Mouse (Mus musculus): ENCODE data around the gene Slc22a18.

Gene Slc22a18

GRCm38 (mm10) chr7:143463865-143464415, 9.6 kb upstream of the Slc22a18 start:
- peak; percentile 67 for DNase-seq

DNA sequence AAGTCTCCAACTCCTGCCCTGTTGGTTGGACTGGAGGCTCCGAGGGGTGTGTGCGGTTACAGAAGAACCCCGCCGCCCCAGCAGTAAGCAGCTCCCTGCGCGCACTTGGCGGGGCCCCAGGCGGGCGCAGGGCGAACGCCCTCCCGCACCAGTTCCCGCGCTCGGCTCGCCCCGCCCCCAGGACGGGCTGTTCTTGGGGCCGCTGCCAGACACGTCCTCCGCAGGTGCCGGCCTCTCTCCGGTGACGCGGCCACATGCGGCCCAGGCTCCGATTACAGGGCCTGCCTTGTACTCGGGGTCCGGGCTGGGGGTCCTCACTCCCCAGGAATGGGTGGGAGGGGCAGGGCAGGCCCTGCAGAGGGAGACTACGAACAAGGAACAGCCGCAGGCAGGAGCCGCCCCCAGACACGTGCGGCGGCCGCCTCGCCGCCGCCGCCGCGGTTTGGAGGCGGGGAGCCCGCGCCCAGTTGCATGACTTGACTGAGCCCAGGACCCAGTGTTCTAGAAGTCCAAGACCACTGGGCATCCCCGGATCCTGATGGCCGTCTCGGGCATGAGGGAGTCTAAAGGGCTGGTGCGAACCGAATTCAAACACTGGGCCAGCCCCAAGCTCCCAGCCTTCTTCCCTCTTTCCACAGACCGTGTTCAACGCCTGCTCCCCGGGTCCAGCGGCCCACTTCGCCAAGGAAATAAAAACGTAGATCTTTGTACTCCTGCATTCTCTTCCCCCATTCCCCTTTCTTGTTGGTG, 8.6 kb upstream of the Slc22a18 start:
- DNase-seq: no peak

- DNase-seq: peak; percentile 65
Measured at GRCm38 (mm10) chr7:143466099-143466677, 7.3 kb upstream of the Slc22a18 start.

DNA sequence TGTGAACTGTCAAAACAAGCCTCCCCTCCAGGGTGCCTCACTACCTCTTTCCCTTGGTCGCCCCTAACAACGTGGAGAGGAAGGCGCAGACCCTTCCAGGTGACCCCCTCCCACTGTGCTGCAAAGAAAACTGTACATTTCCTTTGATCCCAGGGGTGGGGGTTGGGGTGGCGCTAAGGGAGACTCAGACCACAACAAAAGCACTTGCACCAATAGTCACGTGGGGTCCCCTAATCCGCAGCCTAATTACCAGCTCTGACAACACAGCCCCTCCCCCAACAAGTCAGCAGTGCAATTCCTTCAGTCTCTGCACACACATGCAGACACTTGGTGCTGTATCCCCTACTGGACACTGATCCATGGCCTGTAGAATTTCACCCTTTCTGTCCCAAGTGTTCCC, 5.8 kb upstream of the Slc22a18 start:
- no peak for DNase-seq

DNA sequence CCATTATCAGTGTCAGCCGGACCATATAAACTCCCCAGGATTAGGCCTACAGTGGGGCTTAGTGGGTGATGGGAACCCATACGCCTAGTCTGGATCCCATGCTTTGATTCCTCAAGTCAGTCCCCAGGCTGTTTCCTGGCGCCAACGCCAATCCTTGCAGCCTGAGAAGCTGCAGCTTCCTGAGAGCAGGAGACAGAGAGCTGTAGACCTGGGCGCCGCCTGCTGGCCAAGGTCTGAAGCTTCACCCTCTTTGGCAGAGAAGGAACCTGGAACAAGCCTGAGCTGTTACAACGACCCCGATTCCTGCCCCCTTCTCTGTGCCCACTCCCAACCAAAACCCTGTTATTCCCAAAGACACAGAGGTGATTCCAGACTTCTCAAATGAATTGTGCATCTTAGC, 3.6 kb upstream of the Slc22a18 start:
- peak; percentile 54 for DNase-seq

DNA sequence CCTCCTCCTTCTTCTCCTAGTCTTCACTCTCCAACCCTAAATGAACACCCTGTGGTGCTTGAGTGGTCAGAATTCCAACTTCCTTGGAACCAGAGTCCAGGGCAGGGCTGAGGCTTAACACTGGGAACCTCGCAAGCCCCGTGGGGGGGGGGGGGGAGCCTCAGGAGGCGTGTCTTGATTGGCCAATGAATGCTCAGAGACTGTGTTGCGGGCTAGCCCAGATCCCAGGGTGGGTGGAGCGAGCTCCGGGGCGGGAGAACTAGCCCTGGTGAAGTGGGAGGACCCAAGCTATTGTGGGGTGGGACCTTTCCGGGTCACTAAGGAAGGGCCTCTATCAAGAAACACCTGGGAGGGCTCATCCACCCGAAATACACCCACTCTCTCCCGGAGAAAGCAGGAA, 1.3 kb downstream of the Slc22a18 start:
- DNase-seq: no peak

GRCm38 (mm10) chr7:143475876-143476275, 2.3 kb downstream of the Slc22a18 start:
- no peak for DNase-seq

DNA sequence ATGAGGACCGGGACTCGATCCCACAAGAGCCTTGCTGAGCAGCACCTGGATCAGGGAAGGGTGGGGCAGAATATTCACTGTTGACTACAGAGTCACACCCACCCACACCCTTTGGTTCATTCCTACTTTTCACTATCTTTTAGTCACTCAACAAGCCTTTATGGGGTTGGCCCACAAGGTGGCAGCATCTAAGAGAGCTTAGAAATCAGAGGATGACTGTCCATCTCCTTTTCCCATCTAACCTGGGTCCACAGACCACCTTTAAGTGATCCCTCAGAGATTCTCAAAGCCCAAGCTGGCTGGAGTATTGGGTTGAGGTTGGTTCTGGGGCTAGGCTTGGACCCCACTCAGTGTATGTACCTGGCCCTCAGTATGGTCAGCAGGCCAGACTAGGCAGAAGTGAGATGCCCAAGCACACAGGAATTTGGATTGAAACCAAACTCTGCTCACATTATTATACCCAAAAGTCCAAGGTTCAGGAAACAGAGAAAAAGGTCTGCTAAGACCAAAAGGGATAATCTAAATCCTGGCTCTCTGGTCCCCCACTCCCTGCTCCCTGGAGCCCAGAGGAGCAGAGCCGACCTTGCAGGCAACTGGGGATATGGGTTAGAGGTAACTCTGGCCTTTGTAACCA, 3.3 kb downstream of the Slc22a18 start:
- DNase-seq: no peak

- no peak for DNase-seq
Measured at GRCm38 (mm10) chr7:143477800-143478199, 4.3 kb downstream of the Slc22a18 start.

DNA sequence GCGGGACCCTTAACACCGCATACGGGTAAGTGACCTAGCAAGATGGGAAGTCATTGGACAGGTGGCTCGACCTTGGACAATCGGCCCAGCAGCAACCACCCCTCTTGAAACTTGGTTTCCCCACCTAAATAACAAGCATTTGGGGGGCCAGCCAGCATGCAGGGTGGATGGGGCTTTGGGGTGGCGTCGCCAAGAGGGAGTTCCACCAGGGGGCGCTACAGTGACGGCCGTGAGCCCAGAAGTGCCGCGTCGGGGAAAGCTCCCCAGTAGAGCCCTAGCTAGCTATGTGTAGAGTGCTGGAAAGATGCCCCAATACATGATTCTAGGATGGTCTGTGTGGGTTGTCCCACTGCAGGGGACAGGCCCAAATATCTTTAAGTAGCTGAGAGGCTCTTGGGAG, 7.0 kb downstream of the Slc22a18 start:
- DNase-seq: no peak

DNA sequence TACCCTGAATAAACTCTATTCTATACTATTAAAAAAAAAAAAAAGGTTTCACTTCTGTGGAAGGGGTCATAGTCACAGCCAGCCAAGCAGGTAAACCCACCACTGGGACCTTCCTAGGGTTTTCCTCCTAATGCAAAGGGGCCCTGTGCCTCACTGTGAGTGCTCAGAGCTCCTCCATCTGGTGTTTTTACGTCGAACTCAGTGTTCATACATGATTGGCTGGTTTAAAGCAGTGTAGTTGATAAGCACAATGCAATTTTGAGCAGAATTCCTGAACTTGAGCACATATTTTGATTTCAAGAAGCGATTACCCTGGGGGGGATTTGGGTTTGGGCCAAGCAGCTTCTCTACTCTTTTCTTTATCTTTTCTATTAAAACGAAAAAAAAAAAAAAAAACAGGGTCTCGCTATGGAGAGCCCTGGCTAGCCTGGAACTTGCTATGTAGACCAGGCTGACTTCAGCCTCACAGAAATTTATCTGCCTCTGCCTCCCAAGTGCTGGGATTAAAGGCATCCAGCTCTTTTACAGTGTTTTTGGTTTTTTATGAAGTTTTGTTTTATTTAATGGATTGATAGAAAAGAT, 8.4 kb downstream of the Slc22a18 start:
- DNase-seq: no peak

GRCm38 (mm10) chr7:143482541-143482940, 9.0 kb downstream of the Slc22a18 start:
- DNase-seq: no peak

DNA sequence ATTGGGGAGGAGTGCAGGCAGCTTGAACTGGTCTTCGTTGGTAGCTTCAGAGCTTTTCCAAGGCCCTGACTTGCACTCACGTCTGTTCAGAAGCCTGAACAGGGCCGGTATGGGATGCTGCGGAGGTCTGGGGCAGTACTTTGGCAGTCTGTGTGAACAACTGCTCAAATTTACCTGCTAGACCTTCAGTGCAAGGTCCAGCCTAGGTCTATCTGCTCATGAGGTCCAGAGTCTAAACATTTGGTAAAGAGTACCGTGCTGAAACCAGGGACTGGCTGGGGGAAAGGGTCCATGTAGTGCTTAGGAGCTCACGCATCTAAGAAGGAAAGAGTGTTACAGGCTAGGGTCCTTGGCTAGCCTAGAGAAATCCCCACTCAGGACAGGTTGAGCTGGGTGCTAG, 16.2 kb downstream of the Slc22a18 start:
- no peak for DNase-seq

DNA sequence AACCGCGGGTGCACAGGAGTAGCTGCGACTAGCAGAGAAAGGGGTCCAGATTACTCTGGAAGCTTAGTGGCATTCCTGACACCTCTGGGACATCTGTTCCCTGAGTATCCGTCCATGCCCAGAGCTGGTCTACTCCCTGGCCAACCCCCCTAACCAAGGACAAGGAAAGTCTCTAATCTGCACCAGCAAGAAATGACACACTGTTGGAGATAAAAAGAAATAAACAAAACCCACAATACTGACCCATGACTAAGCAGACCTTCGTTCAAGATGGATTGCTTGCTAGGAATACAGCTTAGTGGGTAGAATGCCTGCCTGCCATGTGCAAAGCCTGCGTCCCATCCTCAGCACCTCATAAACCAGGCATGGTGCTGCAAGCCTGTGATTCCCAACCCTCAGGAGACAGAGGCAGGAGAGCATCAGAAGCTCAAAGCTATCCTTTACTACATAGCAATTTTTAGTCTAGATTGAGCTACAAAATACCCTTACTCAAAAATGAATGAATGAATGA, 20.1 kb downstream of the Slc22a18 start:
- no peak for DNase-seq

DNA sequence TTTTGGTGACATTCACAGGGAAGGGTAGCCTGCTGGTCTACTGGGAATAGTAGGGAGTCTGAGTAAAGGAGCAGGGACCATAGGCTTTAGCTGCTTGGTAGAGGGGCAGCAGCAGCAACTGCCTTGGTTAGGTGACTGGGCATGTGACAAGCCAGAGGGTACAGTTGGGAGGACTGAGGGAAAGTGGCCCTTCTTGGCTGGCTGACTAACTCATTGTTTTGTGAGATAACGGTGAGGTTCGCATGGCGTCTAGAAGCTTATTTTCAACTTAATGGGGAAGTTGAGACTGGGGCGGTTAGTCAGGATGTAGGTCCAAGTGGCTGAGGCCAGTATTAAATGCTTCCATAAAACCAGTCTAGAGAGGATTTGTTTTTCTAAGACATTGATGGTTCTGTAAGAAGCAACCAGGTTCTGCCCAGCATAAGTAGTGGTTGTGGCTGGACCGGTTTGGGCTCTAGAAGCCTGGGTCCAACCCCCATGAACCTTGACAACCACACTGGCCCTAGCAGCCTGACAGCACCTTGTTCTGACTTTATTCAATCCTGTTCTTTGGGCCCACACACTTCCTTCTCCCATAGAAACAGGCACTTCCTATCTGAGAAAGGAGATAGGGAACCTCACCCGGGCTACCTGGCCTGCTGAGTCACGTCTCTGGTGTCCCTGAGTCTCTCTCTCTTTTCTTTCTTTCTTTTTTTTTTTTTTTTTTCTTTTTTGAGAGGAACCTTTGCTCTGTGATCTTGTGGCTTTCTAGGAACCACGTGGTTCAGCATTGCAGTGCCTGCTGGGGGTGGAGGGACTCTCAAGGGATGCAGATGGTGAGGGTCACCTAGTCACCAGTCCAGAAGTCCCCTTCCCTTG, 21.8 kb downstream of the Slc22a18 start:
- no peak for DNase-seq

- DNase-seq: no peak
Measured at GRCm38 (mm10) chr7:143498584-143498983, 25.0 kb downstream of the Slc22a18 start.

- DNase-seq: no peak
Measured at GRCm38 (mm10) chr7:143500912-143501311, 27.4 kb downstream of the Slc22a18 start.

DNA sequence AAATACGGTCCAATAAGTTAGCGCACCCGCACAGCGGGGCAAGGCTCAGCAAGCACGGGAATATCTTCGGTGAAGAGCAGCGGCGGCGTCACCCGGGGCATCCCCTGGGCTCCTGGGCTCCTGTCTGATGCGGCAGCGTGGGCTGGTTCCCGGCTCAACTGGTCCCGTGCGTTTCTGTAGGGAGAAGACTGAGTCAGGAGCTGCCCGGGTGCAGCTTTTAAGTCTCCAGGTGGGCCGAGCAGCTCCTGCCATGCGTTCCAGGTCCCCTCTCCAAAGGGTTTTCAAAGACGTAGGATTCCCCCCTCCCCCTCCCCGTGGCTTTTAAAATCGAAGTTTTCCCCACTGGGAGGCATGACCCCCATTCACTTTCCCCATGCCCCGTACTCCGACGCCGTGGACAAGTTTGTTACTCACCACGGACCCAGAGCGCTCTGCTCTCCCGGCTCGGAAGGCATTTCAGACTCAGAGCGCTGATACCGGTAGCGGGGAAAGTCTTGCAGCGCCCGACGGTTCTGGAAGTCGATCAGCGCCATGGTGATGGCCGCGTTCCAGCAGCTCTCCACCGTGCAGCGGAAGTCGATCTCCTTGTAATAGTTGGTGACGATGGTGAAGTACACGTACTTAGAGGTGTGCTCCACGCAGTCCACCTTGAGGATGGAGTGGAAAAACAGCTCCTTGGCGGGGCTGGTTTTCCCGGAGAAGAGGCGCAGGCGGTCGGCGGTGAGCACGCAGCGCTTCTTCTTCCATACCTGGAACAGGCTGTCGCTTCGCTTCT, 28.3 kb downstream of the Slc22a18 start:
- DNase-seq: no peak

DNA sequence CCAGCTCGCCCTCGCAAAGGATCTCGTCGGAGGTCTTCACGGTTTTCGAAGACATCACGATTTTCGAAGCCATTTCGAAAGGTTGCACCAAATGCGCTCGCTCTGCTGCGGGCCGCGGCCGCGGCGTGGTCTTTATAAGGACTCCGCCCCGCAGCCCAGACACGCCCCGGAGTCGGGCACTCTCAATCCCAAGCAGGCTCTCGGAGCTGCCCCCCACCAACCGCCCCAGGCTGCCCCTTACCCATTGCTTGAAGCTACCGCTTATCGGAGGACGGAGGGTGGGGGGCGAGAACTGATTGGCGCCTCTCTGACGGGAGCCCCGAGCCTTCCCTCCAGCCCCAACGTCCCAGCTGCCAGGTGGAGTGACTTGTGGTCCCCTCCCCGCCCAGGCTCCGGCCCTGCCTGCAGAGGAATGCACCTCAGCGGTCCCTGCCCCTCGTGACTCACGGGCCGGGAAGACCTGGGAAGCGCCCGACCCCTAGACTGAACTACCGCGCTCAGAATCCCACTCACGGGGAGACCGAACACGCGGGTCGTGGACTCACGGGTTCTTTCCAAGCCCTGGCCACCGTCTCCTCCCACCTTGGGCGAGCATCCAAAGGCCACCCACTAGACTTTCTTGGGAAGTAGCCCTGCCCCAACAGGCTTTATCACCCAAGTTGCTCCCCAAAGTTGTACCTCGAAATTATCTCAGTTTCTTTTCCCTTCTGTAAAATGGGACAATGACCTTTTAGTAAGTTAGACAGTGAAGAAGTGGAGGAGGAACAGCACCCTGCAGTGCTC, 29.1 kb downstream of the Slc22a18 start, which contains the start of gene Phlda2:
Gene Phlda2, minus strand, starts transcription at position 733 of the 783 bp plus-strand sequence.
- DNase-seq: no peak

- no peak for DNase-seq
Measured at GRCm38 (mm10) chr7:143503926-143504325, 30.4 kb downstream of the Slc22a18 start.

GRCm38 (mm10) chr7:143505411-143505810, 31.9 kb downstream of the Slc22a18 start:
- no peak for DNase-seq

Measured in cerebellum, adult 11 months (tissue).